Mouse (Mus musculus): Measurements from ENCODE around the gene Snph. TPM values are rescaled to one million over a fixed set of nuclear protein-coding genes. Genes with fewer than 3 reads are reported as not detected.
"Not testable (repeated sequence)": the region's sequence is repeated elsewhere in the genome, so short reads cannot be mapped to it uniquely, and the experiment has no call there.

Snph gene
- polyA plus RNA-seq, 1 experiment from 2014 or later: 0.30 TPM

DNA sequence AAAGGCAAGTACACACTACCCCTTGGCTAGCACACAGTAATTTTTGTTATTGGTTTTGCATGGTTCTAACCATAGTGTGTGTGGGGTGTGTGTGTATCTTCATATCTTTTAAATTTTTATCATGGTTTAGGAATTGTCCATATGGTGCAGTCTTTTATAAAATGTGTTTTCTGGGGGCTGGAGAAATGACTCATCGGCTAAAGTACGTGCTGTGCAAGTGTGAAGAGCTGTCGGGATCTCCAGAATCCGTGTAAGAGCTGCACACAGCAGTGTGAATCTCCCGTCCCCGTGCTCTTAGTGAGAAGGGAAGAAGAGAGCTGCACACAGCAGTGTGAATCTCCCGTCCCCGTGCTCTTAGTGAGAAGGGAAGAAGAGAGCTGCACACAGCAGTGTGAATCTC is 16.6 kb downstream of the Snph start:
- H3K36me3 ChIP-seq (ENCODE audit: control insufficient read depth, insufficient read depth, low read length); ATAC-seq (replicated peaks; ENCODE audit: insufficient number of reproducible peaks, low FRiP score, low TSS enrichment); H3K4me2 ChIP-seq; H3K4me1 ChIP-seq (ENCODE audit: control insufficient read depth, insufficient read depth, low read length); H3K4me3 ChIP-seq (ENCODE audit: low read depth, low read length); H3K27ac ChIP-seq (ENCODE audit: low read depth, low read length); H3K9me3 ChIP-seq (replicated peaks; ENCODE audit: control insufficient read depth, low read length); H3K27me3 ChIP-seq (ENCODE audit: control insufficient read depth, insufficient read depth, low read length); H3K9ac ChIP-seq (ENCODE audit: low read depth, low read length): not testable (repeated sequence)
- 64% methylated on average over 6 of the region's 8 CpGs for WGBS (ENCODE audit: insufficient replicate concordance)

DNA sequence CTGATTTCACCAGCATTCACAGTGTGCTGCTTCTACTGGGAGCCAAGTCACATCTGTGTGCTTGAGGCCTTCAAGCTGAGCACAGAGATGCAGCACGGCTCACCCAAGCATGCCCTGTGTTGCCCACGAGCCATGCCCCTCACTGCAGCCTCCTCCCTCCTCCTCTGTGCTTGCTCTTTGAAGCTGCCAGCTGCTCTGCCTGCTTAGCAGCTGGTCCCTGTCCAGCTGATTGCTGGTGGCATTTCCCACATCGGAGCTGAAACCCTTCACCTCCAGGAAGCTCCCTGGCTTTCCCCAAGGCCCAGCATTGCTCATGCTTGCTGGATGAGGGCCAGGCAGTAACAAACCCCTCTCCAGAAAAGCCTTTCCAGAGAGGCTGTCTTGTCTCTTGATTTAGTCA is 22.4 kb downstream of the Snph start:
- Histone ChIP-seq H3K4me1 (ENCODE audit: control insufficient read depth, insufficient read depth, low read length) (peaks cover 3% of the 10 kb centered on the region; the same call in 1 of the 2 replicates), H3K27ac (ENCODE audit: low read depth, low read length) (no peak overlapping the region), H3K9me3 (replicated peaks; ENCODE audit: control insufficient read depth, low read length) (no peaks in the 10 kb centered on the region), H3K9ac (ENCODE audit: low read depth, low read length) (no peak overlapping the region), H3K27me3 (ENCODE audit: control insufficient read depth, insufficient read depth, low read length) (no peaks in the 10 kb centered on the region; the same call in 1 of the 2 replicates), H3K4me3 (ENCODE audit: low read depth, low read length) (no peak overlapping the region), H3K4me2 (no peak overlapping the region), H3K36me3 (ENCODE audit: control insufficient read depth, insufficient read depth, low read length) (no peaks in the 10 kb centered on the region)
- WGBS (ENCODE audit: insufficient replicate concordance): 37% methylated on average over 3 of the region's 3 CpGs
- ATAC-seq (replicated peaks; ENCODE audit: insufficient number of reproducible peaks, low FRiP score, low TSS enrichment): no peak

DNA sequence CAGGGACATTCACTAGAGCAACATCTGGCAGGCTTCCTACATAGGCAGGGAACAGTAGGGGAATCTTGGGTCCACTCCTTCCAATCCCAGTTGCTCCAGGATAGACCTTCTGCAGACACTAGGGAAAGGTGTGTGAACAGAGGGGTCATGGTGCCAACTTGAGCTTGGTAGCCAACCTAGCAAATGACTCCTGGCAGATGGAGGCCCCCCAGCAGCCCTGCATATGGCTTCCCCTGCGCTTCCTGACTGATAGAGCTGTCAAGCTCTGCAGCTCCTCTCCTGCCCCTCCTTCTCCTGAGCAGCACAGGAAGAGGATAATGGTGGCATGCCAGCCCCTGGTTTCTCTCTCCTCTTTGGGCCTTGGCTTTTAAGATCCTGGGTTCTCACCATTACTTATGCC is 24.0 kb downstream of the Snph start:
- Histone ChIP-seq H3K27me3 (ENCODE audit: control insufficient read depth, insufficient read depth, low read length) (no peaks in the 10 kb centered on the region; the same call in 1 of the 2 replicates), H3K4me2 (no peak overlapping the region), H3K4me1 (ENCODE audit: control insufficient read depth, insufficient read depth, low read length) (peaks cover 3% of the 10 kb centered on the region; the same call in 1 of the 2 replicates), H3K9me3 (replicated peaks; ENCODE audit: control insufficient read depth, low read length) (no peaks in the 10 kb centered on the region), H3K27ac (ENCODE audit: low read depth, low read length) (no peak overlapping the region), H3K9ac (ENCODE audit: low read depth, low read length) (no peak overlapping the region), H3K36me3 (ENCODE audit: control insufficient read depth, insufficient read depth, low read length) (no peaks in the 10 kb centered on the region), H3K4me3 (ENCODE audit: low read depth, low read length) (no peak overlapping the region)
- 47% methylated on average over 1 of the region's 1 CpGs for WGBS (ENCODE audit: insufficient replicate concordance)
- no peak for ATAC-seq (replicated peaks; ENCODE audit: insufficient number of reproducible peaks, low FRiP score, low TSS enrichment)

DNA sequence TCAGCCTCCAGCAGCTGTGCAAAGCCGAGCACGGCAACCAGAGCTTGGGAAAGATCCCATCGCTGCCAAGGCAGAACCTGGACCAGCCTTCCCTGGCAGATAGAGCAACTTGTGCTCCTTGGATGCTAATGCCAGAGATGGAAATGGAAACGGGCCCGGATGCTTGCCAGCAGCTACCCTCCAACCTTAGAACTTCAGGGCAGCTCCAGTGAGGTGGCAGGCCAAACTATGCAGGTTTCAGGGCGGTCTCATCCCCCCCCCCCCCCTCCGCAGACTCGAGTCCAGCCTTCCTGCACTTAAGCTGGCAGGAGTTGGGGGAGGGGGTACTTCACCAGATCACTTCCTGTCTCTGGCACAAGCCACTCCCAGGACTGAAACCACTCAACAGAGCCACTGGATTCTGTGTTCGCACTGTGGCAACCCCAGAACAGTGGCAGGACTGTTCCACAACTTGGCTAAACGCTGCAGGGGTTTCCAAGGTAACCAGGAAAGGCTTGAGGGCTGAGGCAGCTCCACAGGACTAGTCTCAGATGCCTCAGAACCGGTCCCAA is 26.9 kb downstream of the Snph start:
- Histone ChIP-seq H3K4me3 (ENCODE audit: low read depth, low read length) (no peak overlapping the region), H3K36me3 (ENCODE audit: control insufficient read depth, insufficient read depth, low read length) (no peaks in the 10 kb centered on the region), H3K9me3 (replicated peaks; ENCODE audit: control insufficient read depth, low read length) (no peaks in the 10 kb centered on the region), H3K9ac (ENCODE audit: low read depth, low read length) (no peak overlapping the region), H3K27ac (ENCODE audit: low read depth, low read length) (no peak overlapping the region), H3K4me1 (ENCODE audit: control insufficient read depth, insufficient read depth, low read length) (peaks cover 8% of the 10 kb centered on the region), H3K4me2 (no peak overlapping the region), H3K27me3 (ENCODE audit: control insufficient read depth, insufficient read depth, low read length) (peaks cover 3% of the 10 kb centered on the region; the same call in 1 of the 2 replicates)
- ATAC-seq (replicated peaks; ENCODE audit: insufficient number of reproducible peaks, low FRiP score, low TSS enrichment): no peak; the same call in 1 of the 2 replicates
- WGBS (ENCODE audit: insufficient replicate concordance): 48% methylated on average over 11 of the region's 11 CpGs

DNA sequence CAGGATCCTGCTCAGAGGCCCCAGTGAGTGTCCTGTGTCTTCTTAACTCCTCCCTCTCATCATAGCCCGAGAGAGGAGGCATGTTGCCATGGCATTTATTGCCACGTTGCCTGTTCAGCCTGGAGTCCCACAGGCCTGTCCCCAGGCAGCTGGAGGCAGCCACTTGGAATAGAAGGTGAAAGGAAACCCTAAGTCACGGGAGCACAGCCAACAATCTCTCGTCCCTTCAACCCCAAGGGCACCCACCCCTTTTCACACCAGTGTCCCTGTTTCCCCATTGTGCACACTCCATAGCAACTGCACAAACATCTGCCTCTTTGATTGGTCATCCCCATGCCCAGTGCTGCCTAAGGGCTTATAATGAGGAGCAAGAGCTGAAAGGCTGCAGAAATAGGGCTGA is 28.8 kb downstream of the Snph start:
- no peak for ATAC-seq (replicated peaks; ENCODE audit: insufficient number of reproducible peaks, low FRiP score, low TSS enrichment)
- Histone ChIP-seq H3K4me1 (ENCODE audit: control insufficient read depth, insufficient read depth, low read length) (peaks cover 9% of the 10 kb centered on the region), H3K4me3 (ENCODE audit: low read depth, low read length) (no peak overlapping the region), H3K4me2 (no peak overlapping the region), H3K9me3 (replicated peaks; ENCODE audit: control insufficient read depth, low read length) (no peaks in the 10 kb centered on the region), H3K9ac (ENCODE audit: low read depth, low read length) (no peak overlapping the region), H3K27ac (ENCODE audit: low read depth, low read length) (no peak overlapping the region), H3K36me3 (ENCODE audit: control insufficient read depth, insufficient read depth, low read length) (no peaks in the 10 kb centered on the region), H3K27me3 (ENCODE audit: control insufficient read depth, insufficient read depth, low read length) (peaks cover 9% of the 10 kb centered on the region; the same call in 1 of the 2 replicates)
- WGBS (ENCODE audit: insufficient replicate concordance): 57% methylated on average over 4 of the region's 4 CpGs

DNA sequence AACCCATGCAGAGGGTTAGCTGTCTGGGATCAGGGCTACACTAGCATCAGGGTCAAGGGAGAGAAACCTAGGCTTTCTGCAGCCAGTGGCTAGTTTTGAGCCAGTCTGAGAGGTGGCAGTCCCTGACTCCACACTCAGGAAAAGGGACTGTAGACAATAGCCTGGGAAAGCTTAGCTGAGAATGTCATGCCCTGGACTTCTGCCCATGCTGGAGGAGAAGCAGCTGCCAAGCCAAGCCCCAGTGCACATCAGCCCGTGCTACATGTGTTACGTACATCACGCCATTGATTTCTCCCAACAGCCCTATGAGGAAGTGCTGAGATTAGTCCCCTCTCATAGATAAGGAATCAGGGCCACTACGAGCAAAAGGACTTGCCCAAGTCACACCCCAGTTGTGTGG is 30.3 kb downstream of the Snph start:
- H3K4me3 ChIP-seq (ENCODE audit: low read depth, low read length): no peak overlapping the region
- H3K27ac ChIP-seq (ENCODE audit: low read depth, low read length): no peak overlapping the region
- H3K4me2 ChIP-seq: no peak overlapping the region
- H3K36me3 ChIP-seq (ENCODE audit: control insufficient read depth, insufficient read depth, low read length): no peaks in the 10 kb centered on the region
- WGBS (ENCODE audit: insufficient replicate concordance): 52% methylated on average over 4 of the region's 4 CpGs
- H3K9ac ChIP-seq (ENCODE audit: low read depth, low read length): no peak overlapping the region
- no peak for ATAC-seq (replicated peaks; ENCODE audit: insufficient number of reproducible peaks, low FRiP score, low TSS enrichment)
- H3K4me1 ChIP-seq (ENCODE audit: control insufficient read depth, insufficient read depth, low read length): peaks cover 9% of the 10 kb centered on the region
- peaks cover 9% of the 10 kb centered on the region; the same call in 1 of the 2 replicates for H3K27me3 ChIP-seq (ENCODE audit: control insufficient read depth, insufficient read depth, low read length)
- no peaks in the 10 kb centered on the region for H3K9me3 ChIP-seq (replicated peaks; ENCODE audit: control insufficient read depth, low read length)

DNA sequence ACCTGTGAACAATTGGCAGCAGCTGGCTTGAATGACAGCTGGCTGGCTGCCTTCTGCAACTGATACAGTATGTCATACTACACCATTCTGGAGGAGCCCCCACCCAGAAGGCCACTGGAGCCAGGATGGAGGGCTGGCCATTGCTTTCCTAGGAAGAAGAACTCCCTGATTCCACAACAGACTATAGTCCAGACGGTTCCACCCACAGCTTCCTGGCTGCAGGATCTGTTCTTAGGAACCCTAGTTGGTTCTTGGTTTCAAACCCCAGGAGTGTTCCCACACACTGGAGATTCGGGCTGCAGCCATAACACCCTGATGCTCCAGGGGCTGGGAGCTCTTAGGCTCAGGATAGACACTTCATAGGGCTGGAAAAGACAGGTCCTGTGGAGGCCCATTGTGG is 34.3 kb downstream of the Snph start:
- no peak overlapping the region for H3K4me2 ChIP-seq
- H3K9me3 ChIP-seq (replicated peaks; ENCODE audit: control insufficient read depth, low read length): no peaks in the 10 kb centered on the region
- no peak overlapping the region for H3K9ac ChIP-seq (ENCODE audit: low read depth, low read length)
- ATAC-seq (replicated peaks; ENCODE audit: insufficient number of reproducible peaks, low FRiP score, low TSS enrichment): no peak
- WGBS (ENCODE audit: insufficient replicate concordance): 62% methylated on average over 2 of the region's 2 CpGs
- H3K4me3 ChIP-seq (ENCODE audit: low read depth, low read length): no peak overlapping the region
- H3K27me3 ChIP-seq (ENCODE audit: control insufficient read depth, insufficient read depth, low read length): peaks cover 9% of the 10 kb centered on the region; the same call in 1 of the 2 replicates
- H3K27ac ChIP-seq (ENCODE audit: low read depth, low read length): no peak overlapping the region
- no peaks in the 10 kb centered on the region for H3K36me3 ChIP-seq (ENCODE audit: control insufficient read depth, insufficient read depth, low read length)
- peaks cover 5% of the 10 kb centered on the region; the same call in 1 of the 2 replicates for H3K4me1 ChIP-seq (ENCODE audit: control insufficient read depth, insufficient read depth, low read length)

DNA sequence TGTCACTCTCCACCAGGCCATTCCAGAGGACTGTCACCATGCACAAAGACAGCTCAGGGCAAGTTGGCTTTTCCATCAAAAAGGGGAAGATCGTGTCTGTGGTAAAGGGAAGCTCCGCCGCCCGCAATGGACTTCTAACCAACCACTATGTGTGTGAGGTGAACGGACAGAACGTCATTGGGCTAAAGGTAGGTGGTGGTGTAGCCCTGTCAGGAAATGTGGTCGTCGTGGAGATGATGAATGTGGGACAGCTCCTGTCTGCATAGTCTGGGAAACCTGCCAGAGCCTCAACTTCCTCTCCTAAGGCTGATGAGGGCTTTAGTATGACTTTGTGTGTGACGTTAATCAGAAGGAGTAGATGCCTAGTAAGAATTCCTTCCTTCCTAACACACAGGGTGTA is 45.1 kb downstream of the Snph start:
- Histone ChIP-seq H3K4me1 (ENCODE audit: control insufficient read depth, insufficient read depth, low read length) (no peaks in the 10 kb centered on the region), H3K27me3 (ENCODE audit: control insufficient read depth, insufficient read depth, low read length) (no peaks in the 10 kb centered on the region; the same call in 1 of the 2 replicates), H3K36me3 (ENCODE audit: control insufficient read depth, insufficient read depth, low read length) (no peaks in the 10 kb centered on the region), H3K4me3 (ENCODE audit: low read depth, low read length) (no peak overlapping the region), H3K27ac (ENCODE audit: low read depth, low read length) (no peak overlapping the region), H3K9ac (ENCODE audit: low read depth, low read length) (no peak overlapping the region), H3K9me3 (replicated peaks; ENCODE audit: control insufficient read depth, low read length) (no peaks in the 10 kb centered on the region), H3K4me2 (no peak overlapping the region)
- 71% methylated on average over 9 of the region's 9 CpGs for WGBS (ENCODE audit: insufficient replicate concordance)
- no peak for ATAC-seq (replicated peaks; ENCODE audit: insufficient number of reproducible peaks, low FRiP score, low TSS enrichment)

DNA sequence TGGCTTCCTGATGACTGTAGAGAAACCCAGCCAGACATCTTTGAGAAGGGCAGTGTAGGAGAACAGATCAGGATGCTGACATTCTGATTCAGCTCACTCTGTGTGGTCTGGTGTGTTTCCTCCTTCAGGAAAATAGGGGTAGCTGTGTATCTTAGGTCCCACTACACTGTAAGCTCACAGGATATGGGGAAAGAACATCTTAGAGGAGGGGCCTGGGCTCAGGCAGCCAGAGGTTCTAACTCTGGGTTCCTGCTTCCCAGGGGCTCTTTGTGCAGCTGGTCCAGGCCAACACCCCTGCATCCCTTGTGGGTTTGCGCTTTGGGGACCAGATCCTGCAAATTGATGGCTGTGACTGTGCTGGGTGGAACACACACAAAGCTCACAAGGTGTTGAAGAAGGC is 45.6 kb downstream of the Snph start:
- H3K4me3 ChIP-seq (ENCODE audit: low read depth, low read length): no peak overlapping the region
- H3K27me3 ChIP-seq (ENCODE audit: control insufficient read depth, insufficient read depth, low read length): no peaks in the 10 kb centered on the region; the same call in 1 of the 2 replicates
- no peak overlapping the region for H3K9ac ChIP-seq (ENCODE audit: low read depth, low read length)
- H3K4me2 ChIP-seq: no peak overlapping the region
- WGBS (ENCODE audit: insufficient replicate concordance): 88% methylated on average over 1 of the region's 1 CpGs
- ATAC-seq (replicated peaks; ENCODE audit: insufficient number of reproducible peaks, low FRiP score, low TSS enrichment): no peak
- H3K4me1 ChIP-seq (ENCODE audit: control insufficient read depth, insufficient read depth, low read length): no peaks in the 10 kb centered on the region
- H3K36me3 ChIP-seq (ENCODE audit: control insufficient read depth, insufficient read depth, low read length): no peaks in the 10 kb centered on the region
- no peak overlapping the region for H3K27ac ChIP-seq (ENCODE audit: low read depth, low read length)
- no peaks in the 10 kb centered on the region for H3K9me3 ChIP-seq (replicated peaks; ENCODE audit: control insufficient read depth, low read length)
